Mouse (Mus musculus): Measurements from ENCODE around the gene Stam2.

Stam2 gene

DNA sequence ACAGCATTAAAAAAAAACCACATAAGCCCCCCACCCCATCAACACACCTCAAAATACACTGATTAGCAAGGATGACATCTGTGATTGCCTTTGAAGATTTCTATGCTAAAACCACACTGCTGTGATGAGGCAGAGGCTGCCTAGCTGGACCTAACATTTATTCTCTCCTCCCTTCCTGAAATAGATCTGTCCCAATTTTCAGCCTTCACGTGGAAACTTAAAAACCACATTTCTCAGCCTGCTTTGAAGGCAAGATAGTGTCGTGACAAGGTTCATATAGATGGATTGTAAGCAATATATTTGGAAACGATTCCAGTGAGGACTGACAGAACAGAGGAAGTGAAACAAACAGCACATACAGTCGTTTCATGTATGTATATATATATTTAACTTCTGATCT is 87.5 kb downstream of the Stam2 start:
- DNase-seq (ENCODE audit: low spot score in 2 of 2) = no peak

DNA sequence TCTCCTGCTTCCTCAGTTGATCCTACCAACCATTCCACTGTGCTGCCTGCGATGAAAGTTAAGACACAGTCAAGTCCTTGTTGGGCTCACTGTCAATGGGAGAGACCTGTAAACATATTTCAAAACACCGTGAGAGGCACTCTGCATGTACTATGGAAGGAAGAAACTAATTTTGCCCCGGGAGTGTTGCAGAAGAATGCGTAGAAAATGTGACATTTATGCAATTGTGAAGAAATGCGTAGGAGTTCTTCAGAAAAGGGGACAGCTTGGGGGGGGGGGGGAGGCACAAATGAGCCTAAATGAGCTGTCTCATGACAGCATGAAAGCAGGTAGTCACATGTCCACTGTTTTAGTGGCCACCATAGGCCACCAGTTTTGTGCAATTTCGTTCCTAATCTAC is 90.5 kb downstream of the Stam2 start:
- no peak for DNase-seq (ENCODE audit: low spot score in 2 of 2)

DNA sequence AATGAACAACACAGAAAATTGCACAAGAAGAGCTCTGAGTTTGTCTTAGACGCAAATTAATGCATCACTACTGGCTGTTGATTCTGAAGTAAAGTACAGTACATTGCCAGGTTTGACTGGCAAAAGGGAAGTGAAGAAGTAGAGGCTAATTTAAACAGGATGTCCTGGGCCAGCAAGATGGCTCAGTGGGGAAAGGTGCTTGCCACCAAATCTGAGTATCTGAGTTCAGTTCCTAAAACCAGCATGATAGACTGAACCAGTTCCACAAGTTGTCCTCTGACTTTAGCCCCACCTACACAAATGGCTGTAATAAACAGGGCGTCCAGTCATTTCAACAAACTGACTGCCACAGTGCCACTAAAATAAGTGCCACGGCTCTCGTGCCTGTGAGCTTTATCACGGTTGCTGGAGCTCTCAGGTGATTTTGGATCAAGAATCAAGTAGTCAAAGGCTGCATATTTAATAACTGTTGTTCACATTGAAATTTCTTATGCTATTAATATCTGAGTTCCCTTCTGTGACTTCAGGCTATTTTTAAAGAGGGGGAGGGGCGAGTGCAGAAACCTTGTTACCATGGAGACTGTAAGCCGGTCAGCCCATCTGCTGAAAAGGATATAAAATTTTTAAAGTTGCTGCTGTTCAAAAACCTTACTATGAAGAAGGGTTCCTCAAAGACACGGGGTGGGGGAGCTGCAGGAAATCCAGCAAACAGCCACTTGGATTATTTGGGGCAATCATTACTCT is 94.7 kb downstream of the Stam2 start:
- no peak for DNase-seq (ENCODE audit: low spot score in 2 of 2)

DNA sequence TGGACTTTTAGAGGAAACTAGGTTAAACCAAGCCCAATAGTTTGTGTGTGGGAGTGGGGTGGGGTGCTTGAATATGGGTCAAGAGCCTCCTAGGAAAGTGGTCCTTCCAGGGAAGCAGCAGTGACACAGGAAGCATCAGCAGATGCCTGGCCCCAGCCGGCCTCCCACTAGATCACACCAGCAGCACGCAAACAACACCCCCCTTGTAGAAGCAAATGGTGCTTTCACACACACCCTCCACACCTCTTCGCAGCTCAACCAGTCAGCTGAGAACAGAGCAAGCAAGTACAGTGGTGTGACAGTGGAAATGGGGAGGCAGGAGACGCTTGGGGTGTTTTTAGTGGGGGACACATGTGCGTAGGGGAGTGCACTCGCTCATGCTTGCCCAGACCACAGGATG is 98.4 kb downstream of the Stam2 start:
- no peak for DNase-seq (ENCODE audit: low spot score in 2 of 2)

All from urinary bladder, postnatal 4 days (tissue).